15 mouse cellular contexts compared by ENCODE assay signal in the genomic region with DNA sequence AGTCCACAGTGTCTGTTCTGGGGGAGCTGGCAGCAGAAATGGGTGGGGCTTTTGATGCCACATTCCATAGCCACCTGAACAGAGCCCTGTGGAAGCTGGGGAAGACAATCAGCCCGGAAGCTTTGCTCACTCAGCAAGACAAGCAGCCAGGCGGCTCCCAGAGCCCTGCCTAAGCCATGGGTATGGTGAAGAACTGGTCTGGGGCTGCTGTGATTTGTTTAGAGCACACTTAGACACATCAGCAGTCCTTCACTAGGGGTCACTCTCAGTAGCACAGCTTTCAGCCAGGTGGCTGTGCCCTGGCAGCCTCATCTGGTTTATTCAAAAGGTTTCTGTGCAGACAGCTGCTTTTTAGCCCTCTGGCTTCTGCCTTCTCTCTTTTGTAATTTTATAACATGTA. TPM values are rescaled to one million over a fixed set of nuclear protein-coding genes. Genes with fewer than 3 reads are reported as not detected.
A peak's percentile ranks its signal among the peaks of the same experiment; 100 is the strongest.
DNase-seq lines count a peak whose midpoint lies in the region; ATAC-seq and TF ChIP-seq lines count a peak whose summit lies in the region.
"Had no signal": no experiment of that assay in that cellular context is flagged by ENCODE, and none has a peak within 500 bp of the region (broad histone marks: within the 10 kb centered on the region; RNA-seq: fewer than 3 reads in every experiment).

No protein-coding gene starts in this region.

- WGBS in kidney, adult 2 months, result 60% methylated on average over 2 of the region's 2 CpGs
- WGBS in kidney, embryonic 16.5 days, result 81% methylated on average over 2 of the region's 2 CpGs

- H3K36me3 ChIP-seq in kidney, adult 2 months (ENCODE audit: control insufficient read depth, insufficient read depth, low read length), result no peaks in the 10 kb centered on the region
- H3K36me3 ChIP-seq in kidney, embryonic 16.5 days (ENCODE audit: insufficient read depth, low read length), result peaks cover 37% of the 10 kb centered on the region
- H3K36me3 ChIP-seq: hindbrain, embryonic 15.5 days had no signal

- DNase-seq in kidney, adult 2 months, result peak; percentile 43
- peak; percentile 89 for DNase-seq in ES-CJ7 (ENCODE audit: low read depth, low spot score)
- peak; percentile 95 for DNase-seq in R1 (ENCODE audit: low read depth, low spot score)
- DNase-seq in kidney, postnatal 36 days, result peak; percentile 18 to 33
- no peak for DNase-seq in layer of hippocampus, adult 11-12 months (ENCODE audit: low spot score)
- no peak for DNase-seq in adrenal gland, adult 8-10 months
- DNase-seq: cerebellum, postnatal 10 days; lung, adult 18-20 months; lung, postnatal 36 days; retina, postnatal 1 day had no signal

- no peak for ATAC-seq in kidney, embryonic 16.5 days (ENCODE audit: low FRiP score, low TSS enrichment)

- H3K9ac ChIP-seq in kidney, embryonic 16.5 days (replicated peaks; ENCODE audit: low read length), result no peak overlapping the region
- H3K9ac ChIP-seq: hindbrain, embryonic 15.5 days; limb, embryonic 15.5 days had no signal

- no peak overlapping the region for H3K4me2 ChIP-seq in kidney, embryonic 16.5 days (replicated peaks; ENCODE audit: low read depth, low read length)
- H3K4me2 ChIP-seq: hindbrain, embryonic 15.5 days; limb, embryonic 15.5 days; midbrain, embryonic 11.5 days had no signal

- no peaks in the 10 kb centered on the region for H3K27me3 ChIP-seq in kidney, adult 2 months (replicated peaks; ENCODE audit: control insufficient read depth, insufficient read depth, low read length)
- no peaks in the 10 kb centered on the region for H3K27me3 ChIP-seq in kidney, embryonic 16.5 days (ENCODE audit: insufficient read depth, low read length)
- H3K27me3 ChIP-seq: hindbrain, embryonic 15.5 days; limb, embryonic 15.5 days had no signal

- no peak for TF ChIP-seq POLR2A in kidney, adult 2 months (IDR thresholded peaks at IDR 0.05; ENCODE audit: low read depth, low read length)

- TF ChIP-seq CTCF in kidney, adult 2 months (conservative IDR thresholded peaks at IDR 0.05; ENCODE audit: insufficient read depth, insufficient read length, low read depth, low read length), result no peak; the same call in 1 of the 2 replicates

- no peak overlapping the region for H3K4me3 ChIP-seq in kidney, adult 2 months (ENCODE audit: insufficient read depth, low read depth, low read length)
- H3K4me3 ChIP-seq in kidney, embryonic 16.5 days (ENCODE audit: low read length), result no peak overlapping the region
- H3K4me3 ChIP-seq: hindbrain, embryonic 15.5 days; limb, embryonic 15.5 days had no signal

- no peaks in the 10 kb centered on the region for H3K9me3 ChIP-seq in kidney, embryonic 16.5 days (ENCODE audit: low read length)
- H3K9me3 ChIP-seq: hindbrain, embryonic 15.5 days; limb, embryonic 15.5 days had no signal

- no peak overlapping the region for H3K27ac ChIP-seq in kidney, adult 2 months (ENCODE audit: insufficient read depth, low read depth, low read length)
- no peak overlapping the region for H3K27ac ChIP-seq in kidney, embryonic 16.5 days (ENCODE audit: low read length)
- H3K27ac ChIP-seq: hindbrain, embryonic 15.5 days; limb, embryonic 15.5 days had no signal

- no peaks in the 10 kb centered on the region; the same call in 1 of the 2 replicates for H3K4me1 ChIP-seq in kidney, adult 2 months (ENCODE audit: control insufficient read depth, insufficient read depth, low read length)
- no peaks in the 10 kb centered on the region for H3K4me1 ChIP-seq in kidney, embryonic 16.5 days (ENCODE audit: insufficient read depth, low read length)
- H3K4me1 ChIP-seq: hindbrain, embryonic 15.5 days; limb, embryonic 15.5 days had no signal

RNA-seq across cellular contexts. Expression of gene Pak6, which starts 22.0 kb away (rescaled TPM):
- polyA plus RNA-seq in kidney, adult 2 months (2012; rRNA removed), result 10.9 and 13.7 TPM in 2 replicates
- 0.60 and 1.4 TPM in 2 replicates for polyA plus RNA-seq in kidney, embryonic 16.5 days (2015; fragmentation: Nextera tagmentation; extraction: Ambion mirVana)
- total RNA-seq in adrenal gland, adult 8-10 months (2022), result 10 to 100 TPM; 27.0 to 35.6 (median 28.7) TPM
- total RNA-seq: gastrocnemius, adult 8-10 months had no signal

RNA-seq across cellular contexts. Expression of gene Bub1b, which starts 43.1 kb away (rescaled TPM):
- polyA plus RNA-seq in kidney, adult 2 months (2012; rRNA removed), result 0.68 and 0.72 TPM in 2 replicates
- polyA plus RNA-seq in kidney, embryonic 16.5 days (2015; fragmentation: Nextera tagmentation; extraction: Ambion mirVana), result 102 and 112 TPM in 2 replicates
- total RNA-seq in adrenal gland, adult 8-10 months (2022), result 1 to 10 TPM; 3.7 to 8.2 (median 4.8) TPM

Comparison
In these comparisons a context has a peak if more than half of its experiments do, and no peak if none do; other contexts are left out.
1. RNA of gene Bub1b, which starts 43.1 kb away (polyA plus RNA-seq): 102 to 112 TPM in kidney, embryonic 16.5 days; 0.68 to 0.72 TPM in kidney, adult 2 months; every median in the first group is over 10 times any median in the second.
2. DNase-seq: peak in kidney, adult 2 months (single experiment), ES-CJ7 (single experiment), R1 (single experiment) and kidney, postnatal 36 days (2 of 2); none in layer of hippocampus, adult 11-12 months (single experiment) and adrenal gland, adult 8-10 months (single experiment).